Mouse (Mus musculus) liver, embryonic 14.5 days (tissue): ENCODE results near the gene C1rl. TPM values are rescaled to one million over a fixed set of nuclear protein-coding genes. Genes with fewer than 3 reads are reported as not detected.

Experiments used
- ATAC-seq: fragments of 200-750 bp; cut with Nextera tagmentation; 2 replicates; pipeline ENCODE4 v1.8.0; 2017; ENCODE audit warnings: moderate number of reproducible peaks, mild to moderate bottlenecking, moderate library complexity; ENCODE audit not compliant: insufficient read depth
- DNase-seq, 3 experiments: peaks; one replicate each; pipeline ENCODE4 v3.0.0-alpha.2; 2012 to 2013; ENCODE audit warnings: low read depth in 3 of 3, low spot score in 3 of 3
- H3K27ac ChIP-seq: fragments of 300-500 bp; sonication (generic); 2 replicates; pipeline ENCODE4 v1.5.1; 2014; ENCODE audit warnings: moderate library complexity, mild to moderate bottlenecking, control low read depth, inconsistent platforms
- H3K27me3 ChIP-seq: fragments of 300-500 bp; sonication (generic); 2 replicates; pipeline ENCODE4 v1.6.1; 2014; ENCODE audit warnings: mild to moderate bottlenecking, low read length, moderate library complexity; ENCODE audit not compliant: control insufficient read depth, insufficient read depth
- H3K36me3 ChIP-seq: fragments of 300-500 bp; sonication (generic); replicated peaks from 2 replicates; pipeline ENCODE4 v1.6.1; 2014; ENCODE audit warnings: low read depth; ENCODE audit not compliant: control insufficient read depth, insufficient read depth
- H3K4me1 ChIP-seq, 2 experiments: fragments of 200-500 bp in 1 of 2; fragments of 300-500 bp in 1 of 2; sonication (generic) in 1 of 2; replicated peaks; 2 replicates each; pipeline ENCODE4 v1.6.1; 2012 to 2014; ENCODE audit warnings: antibody characterized with exemption in 1 of 2, inconsistent platforms in 1 of 2, low read length in 1 of 2; ENCODE audit not compliant: control insufficient read depth in 2 of 2, insufficient read depth in 2 of 2
- H3K4me2 ChIP-seq: fragments of 300-500 bp; sonication (generic); 2 replicates; pipeline ENCODE4 v1.6.1; 2014; ENCODE audit warnings: low read depth, mild to moderate bottlenecking, control low read depth, moderate library complexity
- H3K4me3 ChIP-seq, 2 experiments: fragments of 200-500 bp in 1 of 2; fragments of 300-500 bp in 1 of 2; sonication (generic) in 1 of 2; 2 replicates each; pipeline ENCODE4 v1.5.1; 2012 to 2014; ENCODE audit warnings: low read depth in 2 of 2, low read length in 2 of 2, mild to moderate bottlenecking in 2 of 2, control low read depth in 1 of 2, inconsistent platforms in 1 of 2, moderate library complexity in 1 of 2; ENCODE audit not compliant: insufficient read depth in 1 of 2
- H3K9ac ChIP-seq: fragments of 300-500 bp; sonication (generic); replicated peaks from 2 replicates; pipeline ENCODE4 v1.6.1; 2014; ENCODE audit warnings: mild to moderate bottlenecking, control low read depth, moderate library complexity
- H3K9me3 ChIP-seq: fragments of 300-500 bp; sonication (generic); 2 replicates; pipeline ENCODE4 v1.6.1; 2016; ENCODE audit warnings: low read length, mixed read lengths; ENCODE audit not compliant: control insufficient read depth
- CTCF ChIP-seq: IDR thresholded peaks from 2 replicates; pipeline ENCODE4 v1.5.1; 2016; ENCODE audit warnings: antibody characterized with exemption, low read depth, control low read depth
- EP300 ChIP-seq: IDR thresholded peaks from 2 replicates; pipeline ENCODE4 v1.6.1; 2016; ENCODE audit warnings: antibody characterized with exemption, low read depth
- WGBS: fragments of 180-500 bp; shearing (Covaris S2); extraction: QIAGEN DNeasy Blood & Tissue Kit; methylation state at CpG from one replicate; pipeline ENCODE4 v1.1.7; 2014; ENCODE audit not compliant: insufficient replicate concordance; 5-methylcytosine and 5-hydroxymethylcytosine counted together
- polyA plus RNA-seq, 2 experiments: library from polyadenylated mRNA; depleted of rRNA in 1 of 2; stranded (reverse) in 1 of 2; unstranded in 1 of 2; fragments of >200 nt; fragmentation: Nextera tagmentation in 1 of 2; extraction: Ambion mirVana in 1 of 2; gene quantifications; 2 replicates each; pipeline versions ENCODE4 v1.2.1 to v1.2.3; 2012 to 2014

Gene C1rl
- polyA plus RNA-seq, 2 experiments = 3.9 to 7.6 TPM

- ATAC-seq = no peak
- Histone ChIP-seq H3K4me3 (no peak overlapping the region), H3K4me2 (no peak overlapping the region), H3K4me1 (peaks cover 10 to 13% of the 10 kb centered on the region in 2 experiments), H3K36me3 (no peaks in the 10 kb centered on the region), H3K27me3 (no peaks in the 10 kb centered on the region), H3K9ac (no peak overlapping the region), H3K9me3 (no peaks in the 10 kb centered on the region), H3K27ac (no peak overlapping the region)
- no peak for DNase-seq
- 62% methylated on average over 10 of the region's 10 CpGs for WGBS
- no peak for TF ChIP-seq EP300
- TF ChIP-seq CTCF = peak; percentile 54
These were observed 44.6 kb upstream of the C1rl start for GRCm38 (mm10) chr6:124448186-124448852.

GRCm38 (mm10) chr6:124448959-124449667 lies 43.8 kb upstream of the C1rl start:
- no peak overlapping the region for H3K4me2 ChIP-seq
- no peak overlapping the region for H3K27ac ChIP-seq
- ATAC-seq (no peak), DNase-seq (no peak)
- no peaks in the 10 kb centered on the region for H3K36me3 ChIP-seq
- peaks cover 10 to 13% of the 10 kb centered on the region in 2 experiments for H3K4me1 ChIP-seq
- no peak for TF ChIP-seq EP300
- TF ChIP-seq CTCF = no peak
- no peaks in the 10 kb centered on the region for H3K27me3 ChIP-seq
- 65% methylated on average over 16 of the region's 16 CpGs for WGBS
- H3K9me3 ChIP-seq = no peaks in the 10 kb centered on the region
- H3K9ac ChIP-seq = no peak overlapping the region
- no peak overlapping the region for H3K4me3 ChIP-seq

- no peak for ATAC-seq
- no peak overlapping the region for H3K4me2 ChIP-seq
- H3K27ac ChIP-seq = no peak overlapping the region
- no peaks in the 10 kb centered on the region for H3K9me3 ChIP-seq
- no peak overlapping the region for H3K4me3 ChIP-seq
- no peak for DNase-seq
- TF ChIP-seq EP300 (no peak), CTCF (no peak)
- no peaks in the 10 kb centered on the region for H3K27me3 ChIP-seq
- H3K4me1 ChIP-seq = peaks cover 10 to 13% of the 10 kb centered on the region in 2 experiments
- WGBS = 70% methylated on average over 18 of the region's 18 CpGs
- no peak overlapping the region for H3K9ac ChIP-seq
- no peaks in the 10 kb centered on the region for H3K36me3 ChIP-seq
These were observed 43.1 kb upstream of the C1rl start for GRCm38 (mm10) chr6:124449668-124450383.

GRCm38 (mm10) chr6:124451995-124452394 lies 40.9 kb upstream of the C1rl start:
- no peak overlapping the region for H3K9ac ChIP-seq
- WGBS = 39% methylated on average over 3 of the region's 3 CpGs
- no peak overlapping the region for H3K4me3 ChIP-seq
- H3K4me2 ChIP-seq = peak overlapping the region; percentile 36
- no peak for TF ChIP-seq EP300
- TF ChIP-seq CTCF = no peak
- no peaks in the 10 kb centered on the region for H3K9me3 ChIP-seq
- ATAC-seq (peak; percentile 72), DNase-seq (peak in 1 of 3 experiments; percentile 14)
- H3K36me3 ChIP-seq = no peaks in the 10 kb centered on the region
- H3K27ac ChIP-seq = no peak overlapping the region
- peaks cover 10 to 13% of the 10 kb centered on the region in 2 experiments for H3K4me1 ChIP-seq
- no peaks in the 10 kb centered on the region for H3K27me3 ChIP-seq

GRCm38 (mm10) chr6:124453756-124454155 lies 39.2 kb upstream of the C1rl start:
- no peak overlapping the region for H3K4me2 ChIP-seq
- no peak for ATAC-seq

More at GRCm38 (mm10) chr6:124453756-124454155, 39.2 kb upstream of the C1rl start:
- Histone ChIP-seq H3K36me3 (no peaks in the 10 kb centered on the region), H3K4me1 (peaks cover 10 to 13% of the 10 kb centered on the region in 2 experiments), H3K27ac (no peak overlapping the region), H3K27me3 (no peaks in the 10 kb centered on the region), H3K4me3 (no peak overlapping the region), H3K9ac (no peak overlapping the region), H3K9me3 (no peaks in the 10 kb centered on the region)
- 49% methylated on average over 4 of the region's 4 CpGs for WGBS
- TF ChIP-seq CTCF (no peak), EP300 (no peak)
- DNase-seq = no peak
